Comparison of ENCODE assay signal across 8 mouse cellular contexts in genomic region chr6:97211981-97212380, GRCm38 (mm10). TPM values are rescaled to one million over a fixed set of nuclear protein-coding genes. Genes with fewer than 3 reads are reported as not detected.
DNase-seq lines count a peak whose midpoint lies in the region; ATAC-seq and TF ChIP-seq lines count a peak whose summit lies in the region.

No protein-coding gene starts in this region.

- H3K9me3 ChIP-seq in intestine, postnatal 0 days (ENCODE audit: control insufficient read depth): no peaks in the 10 kb centered on the region
- H3K9me3 ChIP-seq in midbrain, embryonic 16.5 days (replicated peaks; ENCODE audit: control insufficient read depth, low read length, poor library complexity, severe bottlenecking): no peaks in the 10 kb centered on the region

- ATAC-seq in intestine, postnatal 0 days: no peak
- no peak for ATAC-seq in midbrain, embryonic 16.5 days

- H3K4me1 ChIP-seq in spleen, adult 2 months (ENCODE audit: control insufficient read depth, insufficient read depth, insufficient read length): peaks cover 15% of the 10 kb centered on the region; the same call in 1 of the 2 replicates
- H3K4me1 ChIP-seq in cortical plate, adult 2 months (ENCODE audit: control insufficient read depth, insufficient read depth, low read length): peaks cover 3% of the 10 kb centered on the region; the same call in 1 of the 2 replicates
- 0 out of 2 replicates have a peak, but pooled peaks cover 3% of the 10 kb centered on the region for H3K4me1 ChIP-seq in intestine, postnatal 0 days (replicated peaks; ENCODE audit: control insufficient read depth, insufficient read depth, low read length)
- peaks cover 18% of the 10 kb centered on the region for H3K4me1 ChIP-seq in midbrain, embryonic 16.5 days (ENCODE audit: control insufficient read depth, insufficient read depth, low read length)

- peak in 1 of 2 experiments; percentile 25 for DNase-seq in spleen, adult 2 months (ENCODE audit: low read depth in 1 of 2, low spot score in 2 of 2)
- no peak for DNase-seq in spleen, postnatal 14 days (ENCODE audit: low spot score in 2 of 2)
- peak; percentile 97 for DNase-seq in heart, adult 11 months
- DNase-seq in liver: peak; percentile 40
- DNase-seq in urinary bladder, postnatal 14 days (ENCODE audit: low spot score): peak; percentile 58

- peak overlapping the region; percentile 84 for H3K4me2 ChIP-seq in intestine, postnatal 0 days (replicated peaks; ENCODE audit: low read depth)
- H3K4me2 ChIP-seq in midbrain, embryonic 16.5 days (ENCODE audit: low read length): peak overlapping the region; percentile 65

- 6% methylated on average over 12 of the region's 12 CpGs for WGBS in spleen, adult 2 months
- WGBS in intestine, postnatal 0 days: 54% methylated on average over 12 of the region's 12 CpGs
- 71% methylated on average over 12 of the region's 12 CpGs for WGBS in midbrain, embryonic 16.5 days

- H3K4me3 ChIP-seq in spleen, adult 2 months (ENCODE audit: extremely low read depth, insufficient read depth, insufficient read length): peak overlapping the region; percentile 61
- H3K4me3 ChIP-seq in cortical plate, adult 2 months (ENCODE audit: insufficient read depth, low read length): peak overlapping the region; percentile 97
- peak overlapping the region; percentile 77 for H3K4me3 ChIP-seq in intestine, postnatal 0 days (ENCODE audit: low read depth, low read length)
- peak overlapping the region; percentile 68 for H3K4me3 ChIP-seq in midbrain, embryonic 16.5 days (ENCODE audit: low read depth, low read length)

- no peak overlapping the region for H3K9ac ChIP-seq in intestine, postnatal 0 days (ENCODE audit: low read depth, low read length)
- H3K9ac ChIP-seq in midbrain, embryonic 16.5 days (ENCODE audit: low read depth, low read length): peak overlapping the region; percentile 32; the same call in 1 of the 2 replicates

- TF ChIP-seq CTCF in spleen, adult 2 months (IDR thresholded peaks at IDR 0.05; ENCODE audit: extremely low read depth, insufficient read depth, insufficient read length, insufficient replicate concordance): no peak
- TF ChIP-seq CTCF in cortical plate, adult 2 months (IDR thresholded peaks at IDR 0.05; ENCODE audit: extremely low read depth, insufficient read depth, low read length): no peak
- no peak for TF ChIP-seq CTCF in intestine, postnatal 0 days (IDR thresholded peaks at IDR 0.05; ENCODE audit: low read depth)

- no peaks in the 10 kb centered on the region for H3K27me3 ChIP-seq in spleen, adult 2 months (ENCODE audit: control insufficient read depth, insufficient read depth, low read length)
- H3K27me3 ChIP-seq in intestine, postnatal 0 days (replicated peaks; ENCODE audit: control insufficient read depth, insufficient read depth, low read length): no peaks in the 10 kb centered on the region
- no peaks in the 10 kb centered on the region for H3K27me3 ChIP-seq in midbrain, embryonic 16.5 days (ENCODE audit: control insufficient read depth, insufficient read depth, low read depth, low read length)

- TF ChIP-seq POLR2A in spleen, adult 2 months (IDR thresholded peaks at IDR 0.05; ENCODE audit: low read depth, low read length): no peak; the same call in 1 of the 2 replicates
- no peak for TF ChIP-seq POLR2A in cortical plate, adult 2 months (IDR thresholded peaks at IDR 0.05; ENCODE audit: extremely low read depth, insufficient read depth, low read length)

- peak overlapping the region; percentile 71 for H3K27ac ChIP-seq in spleen, adult 2 months (ENCODE audit: insufficient read depth, low read length)
- H3K27ac ChIP-seq in cortical plate, adult 2 months (ENCODE audit: insufficient read depth, low read length): no peak overlapping the region
- no peak overlapping the region for H3K27ac ChIP-seq in intestine, postnatal 0 days (ENCODE audit: low read depth, low read length)
- H3K27ac ChIP-seq in midbrain, embryonic 16.5 days (ENCODE audit: low read length): no peak overlapping the region

- H3K36me3 ChIP-seq in spleen, adult 2 months (ENCODE audit: control insufficient read depth, insufficient read depth, low read length): peaks cover 2% of the 10 kb centered on the region; the same call in 1 of the 2 replicates
- no peaks in the 10 kb centered on the region for H3K36me3 ChIP-seq in intestine, postnatal 0 days (ENCODE audit: control insufficient read depth, insufficient read depth)
- H3K36me3 ChIP-seq in midbrain, embryonic 16.5 days (ENCODE audit: control insufficient read depth, insufficient read depth, low read length): no peaks in the 10 kb centered on the region

RNA-seq across cellular contexts. Expression of gene Arl6ip5, which starts 1.5 kb away (rescaled TPM):
- 52.9 and 53.4 TPM in 2 replicates for polyA plus RNA-seq in spleen, adult 2 months (2012; rRNA removed)
- 191 and 192 TPM in 2 replicates for polyA plus RNA-seq in cortical plate, adult 2 months (2012; rRNA removed)
- polyA plus RNA-seq in intestine, postnatal 0 days (2015; fragmentation: Nextera tagmentation; extraction: Ambion mirVana): 71.4 and 73.4 TPM in 2 replicates
- 149 and 160 TPM in 2 replicates for polyA plus RNA-seq in midbrain, embryonic 16.5 days (2015; fragmentation: Nextera tagmentation; extraction: Ambion mirVana)

RNA-seq across cellular contexts. Expression of gene Uba3, which starts 6.5 kb away (rescaled TPM):
- 4.0 and 4.1 TPM in 2 replicates for polyA plus RNA-seq in spleen, adult 2 months (2012; rRNA removed)
- 56.8 and 61.2 TPM in 2 replicates for polyA plus RNA-seq in cortical plate, adult 2 months (2012; rRNA removed)
- polyA plus RNA-seq in intestine, postnatal 0 days (2015; fragmentation: Nextera tagmentation; extraction: Ambion mirVana): 28.4 and 28.5 TPM in 2 replicates
- polyA plus RNA-seq in midbrain, embryonic 16.5 days (2015; fragmentation: Nextera tagmentation; extraction: Ambion mirVana): 90.2 and 92.9 TPM in 2 replicates

RNA-seq across cellular contexts. Expression of gene Tmf1, which starts 33.1 kb away (rescaled TPM):
- 2.4 and 2.5 TPM in 2 replicates for polyA plus RNA-seq in spleen, adult 2 months (2012; rRNA removed)
- 9.4 and 9.9 TPM in 2 replicates for polyA plus RNA-seq in cortical plate, adult 2 months (2012; rRNA removed)
- 42.1 and 46.0 TPM in 2 replicates for polyA plus RNA-seq in intestine, postnatal 0 days (2015; fragmentation: Nextera tagmentation; extraction: Ambion mirVana)
- polyA plus RNA-seq in midbrain, embryonic 16.5 days (2015; fragmentation: Nextera tagmentation; extraction: Ambion mirVana): 35.6 and 40.4 TPM in 2 replicates

RNA-seq across cellular contexts. Expression of gene Lmod3, which starts 40.6 kb away (rescaled TPM):
- polyA plus RNA-seq in spleen, adult 2 months (2012; rRNA removed): not detected in 2 replicates
- 0.04 and 0.10 TPM in 2 replicates for polyA plus RNA-seq in cortical plate, adult 2 months (2012; rRNA removed)
- polyA plus RNA-seq in intestine, postnatal 0 days (2015; fragmentation: Nextera tagmentation; extraction: Ambion mirVana): 0.08 and 0.13 TPM in 2 replicates
- 0.09 TPM in 1 of 2 replicates, not detected in the other for polyA plus RNA-seq in midbrain, embryonic 16.5 days (2015; fragmentation: Nextera tagmentation; extraction: Ambion mirVana)

Comparison
In these comparisons a context has a peak if more than half of its experiments do, and no peak if none do; other contexts are left out.
1. DNase-seq: peak in heart, adult 11 months (single experiment), liver (single experiment) and urinary bladder, postnatal 14 days (single experiment); none in spleen, postnatal 14 days (0 of 2).
2. Peak in every context shown above with its lines, with median percentiles within 50 percentile points of each other: H3K4me3 ChIP-seq.